Mouse (Mus musculus) spleen, adult 18-20 months (tissue): Measurements from ENCODE around the gene Gmppa.
A peak's percentile ranks its signal among the peaks of the same experiment; 100 is the strongest.

Source experiments
- DNase-seq, 2 experiments: peaks; one replicate each; pipeline ENCODE4 v3.0.0; 2022; ENCODE audit warnings: mixed read lengths in 2 of 2

Gene Gmppa

DNA sequence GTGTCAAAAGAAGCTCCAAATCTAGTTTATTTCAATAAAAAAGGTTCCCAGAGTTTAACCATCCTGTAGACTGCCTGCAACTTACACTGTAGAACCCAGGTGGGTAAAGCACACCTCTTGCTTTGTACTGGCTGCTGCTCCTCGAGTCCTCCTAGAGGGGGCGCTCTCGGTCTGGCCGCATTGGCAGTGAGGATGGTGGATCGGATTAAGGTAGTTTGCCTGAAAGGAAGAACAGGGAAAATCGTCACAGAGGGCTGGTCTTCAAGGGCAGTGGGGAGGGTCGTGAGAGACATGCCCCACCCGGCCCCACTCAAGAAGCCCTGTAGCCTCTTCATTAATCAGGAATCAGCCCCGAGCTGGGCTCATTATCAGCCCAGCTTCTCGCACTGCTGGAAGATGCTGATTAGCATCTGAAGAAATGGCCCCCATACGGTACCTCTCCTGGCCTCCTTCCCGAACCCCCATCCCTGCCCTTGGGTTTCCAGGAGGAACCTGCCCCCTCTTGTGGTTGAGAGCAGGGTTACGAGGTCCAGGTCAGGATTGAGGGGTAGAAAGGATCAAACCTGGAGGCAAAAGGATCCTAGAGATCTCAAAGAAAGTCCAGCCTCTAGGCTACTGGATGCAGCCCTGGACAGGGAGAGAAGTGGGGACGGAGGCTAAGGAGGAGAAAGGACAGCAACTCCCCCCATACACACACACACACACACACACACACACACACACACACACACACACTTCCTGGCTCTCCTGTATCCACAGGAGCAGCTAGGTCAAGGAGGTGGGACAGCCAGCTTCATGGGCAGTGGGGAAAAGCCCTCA is 21.2 kb downstream of the Gmppa start:
- DNase-seq: no peak

DNA sequence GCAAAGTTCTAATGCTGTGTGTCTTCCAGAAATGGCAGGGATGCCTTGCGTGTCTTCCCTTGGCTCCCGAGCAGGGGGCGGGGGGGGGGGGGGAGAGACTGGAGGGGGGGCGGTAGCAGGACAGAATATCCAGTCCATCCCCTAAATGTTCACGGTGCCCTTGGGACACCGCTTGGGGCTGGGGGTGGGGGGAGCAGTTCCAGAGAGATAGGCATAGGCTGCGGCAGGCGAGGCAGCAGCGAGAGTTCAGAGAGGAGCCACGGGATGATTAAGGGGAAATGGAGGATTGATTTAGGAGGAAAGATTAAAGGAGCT is 21.9 kb downstream of the Gmppa start:
- DNase-seq: no peak

- no peak for DNase-seq
Observed at GRCm38 (mm10) chr1:75458025-75458788, 22.5 kb downstream of the Gmppa start.

DNA sequence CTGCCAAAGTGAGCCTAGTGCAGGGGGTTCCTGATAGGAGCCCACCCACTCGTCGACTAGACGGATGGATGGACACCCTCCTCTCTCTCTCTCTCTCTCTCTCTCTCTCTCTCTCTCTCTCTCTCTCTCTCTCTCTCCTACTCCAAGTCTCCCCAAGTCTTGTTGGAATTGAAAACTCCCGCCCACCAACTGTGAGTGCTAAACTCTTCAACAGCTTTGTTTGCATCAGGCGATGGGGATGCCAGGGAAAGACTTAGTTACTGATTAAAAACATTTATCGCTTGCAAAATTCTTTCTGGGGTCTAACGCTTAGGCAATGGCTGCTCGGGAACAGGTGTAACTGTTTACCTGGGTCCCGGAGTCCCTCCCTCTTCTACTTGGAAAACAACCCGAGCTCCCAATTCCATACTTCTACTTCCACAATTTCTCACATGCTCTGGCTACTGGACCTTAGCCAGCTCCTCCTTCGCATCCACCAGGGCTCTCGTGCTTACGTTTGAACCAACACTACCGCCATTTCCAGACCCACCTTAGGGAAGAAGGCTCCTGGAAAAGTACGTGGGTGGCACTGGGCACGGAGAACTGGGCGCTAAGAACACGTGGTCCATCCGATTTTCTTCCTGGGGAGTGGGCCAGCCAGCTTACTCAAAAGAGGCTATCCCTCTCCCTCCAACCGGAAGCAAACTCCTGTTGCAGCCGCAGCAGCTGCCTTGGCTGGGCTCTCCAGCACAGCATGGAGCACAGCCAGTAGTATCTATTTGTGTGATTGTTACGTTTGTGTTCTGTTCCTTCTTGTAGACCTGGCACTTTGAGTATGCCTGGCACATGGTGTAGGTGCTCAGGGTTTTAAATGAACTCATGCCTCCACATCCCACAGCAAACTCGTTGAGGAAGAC is 23.3 kb downstream of the Gmppa start:
- DNase-seq: no peak

- DNase-seq: no peak
Observed at GRCm38 (mm10) chr1:75460297-75460696, 24.6 kb downstream of the Gmppa start.

GRCm38 (mm10) chr1:75462636-75463035 is 26.9 kb downstream of the Gmppa start:
- no peak for DNase-seq

DNA sequence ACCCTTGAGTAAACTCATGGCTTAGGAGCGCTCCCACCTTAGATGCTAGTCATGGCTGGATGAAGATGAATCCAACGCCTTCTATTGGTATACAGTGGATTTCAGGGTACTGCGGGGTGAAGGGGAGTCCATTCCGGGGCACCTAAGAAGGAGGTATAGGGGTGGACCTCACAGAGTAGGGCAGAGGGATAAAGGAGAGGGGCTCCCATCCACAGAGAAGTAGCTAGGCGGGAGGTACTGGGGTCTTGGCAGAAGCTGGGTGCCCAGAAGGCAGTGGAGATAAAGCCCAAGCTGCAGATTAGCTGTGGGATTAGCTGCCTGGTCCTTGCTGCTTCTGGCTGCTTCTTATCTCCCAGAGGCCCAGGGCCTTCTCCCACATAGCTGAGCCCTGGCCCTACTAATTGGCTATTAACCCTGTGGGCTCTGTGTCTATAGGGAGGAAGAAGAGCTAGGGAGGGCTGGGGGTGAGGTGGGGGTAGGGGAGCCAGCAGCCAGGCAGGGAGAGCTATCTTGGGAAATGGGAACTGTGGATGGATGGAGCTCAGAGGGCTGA is 28.0 kb downstream of the Gmppa start:
- no peak for DNase-seq

DNA sequence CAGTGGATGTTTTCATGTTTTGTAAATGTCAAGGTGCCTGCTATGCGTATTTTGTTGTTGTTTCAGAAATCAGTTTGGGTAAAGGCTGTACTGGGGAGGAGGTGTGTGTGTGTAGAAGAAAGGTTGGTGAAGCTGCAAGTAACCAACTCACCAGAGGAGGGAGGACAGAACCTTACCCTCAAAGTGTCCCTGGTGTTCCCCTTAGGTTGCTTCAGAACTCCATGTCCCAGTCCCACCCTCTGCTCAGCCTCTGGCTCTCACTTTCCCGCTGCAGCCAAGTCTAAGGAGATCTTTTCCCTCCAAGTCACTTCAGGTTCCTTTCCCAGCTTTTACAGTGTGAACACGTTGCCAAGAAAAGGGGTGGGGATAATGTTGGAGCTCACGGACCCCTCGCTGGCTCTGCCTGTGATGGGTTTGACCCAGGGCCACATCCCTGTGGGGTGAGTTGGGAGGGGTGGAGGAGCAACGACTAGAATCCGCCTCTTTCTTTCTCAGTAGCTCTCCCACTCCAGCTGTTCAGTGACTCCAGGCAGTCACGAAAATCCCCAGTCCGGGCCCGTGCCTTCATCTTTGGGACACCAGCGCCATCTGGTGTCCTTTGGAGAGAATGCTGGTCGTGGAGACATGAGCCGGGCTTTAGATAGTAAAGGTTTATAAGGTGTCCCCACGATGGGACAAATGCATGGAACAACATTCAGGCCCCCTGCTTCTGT is 31.6 kb downstream of the Gmppa start:
- peak; percentile 36 to 66 for DNase-seq

DNA sequence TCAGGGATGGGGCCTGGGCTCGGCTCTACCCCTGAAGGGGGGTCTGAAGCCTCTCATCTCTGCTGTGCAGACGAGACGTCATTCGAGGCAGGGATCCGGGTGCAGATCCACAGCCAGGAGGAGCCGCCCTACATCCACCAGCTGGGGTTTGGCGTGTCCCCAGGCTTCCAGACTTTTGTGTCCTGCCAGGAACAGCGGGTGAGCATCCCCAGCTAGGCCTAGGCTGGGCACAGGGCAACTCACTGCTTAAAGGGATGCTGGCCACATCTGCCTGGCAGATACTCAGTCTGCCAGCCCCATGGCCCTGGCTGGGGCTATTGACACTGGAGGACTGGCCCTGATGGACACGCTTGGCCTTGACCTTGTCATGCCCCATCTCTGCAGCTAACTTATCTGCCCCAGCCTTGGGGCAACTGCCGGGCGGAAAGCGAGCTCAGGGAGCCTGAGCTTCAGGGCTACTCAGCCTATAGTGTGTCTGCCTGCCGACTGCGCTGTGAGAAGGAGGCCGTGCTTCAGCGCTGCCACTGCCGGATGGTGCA is 33.6 kb downstream of the Gmppa start:
- no peak for DNase-seq

DNA sequence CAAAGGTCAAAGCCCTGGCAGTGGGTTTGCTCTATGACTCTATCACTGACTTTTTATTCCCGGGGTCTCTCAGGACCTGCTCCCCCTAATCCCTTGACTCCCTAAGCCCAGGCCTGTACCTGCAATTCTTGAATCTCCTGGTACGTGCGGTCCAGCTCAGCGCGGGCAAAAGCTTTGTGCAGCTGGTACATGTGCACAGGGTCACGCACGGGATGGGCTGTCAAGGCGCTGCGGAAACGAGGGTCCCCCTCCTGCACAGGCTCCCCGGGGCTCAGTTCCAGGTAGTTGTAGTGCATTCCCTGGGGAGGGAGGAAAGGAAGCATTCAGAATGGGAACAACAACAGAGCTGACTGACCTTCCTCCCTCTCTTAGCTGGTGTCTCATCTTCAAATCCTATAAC is 40.7 kb downstream of the Gmppa start:
- no peak for DNase-seq

- peak; percentile 72 to 86 for DNase-seq
Observed at GRCm38 (mm10) chr1:75477264-75477965, 41.7 kb downstream of the Gmppa start.

- no peak for DNase-seq
Observed at GRCm38 (mm10) chr1:75477966-75478290, 42.2 kb downstream of the Gmppa start.

DNA sequence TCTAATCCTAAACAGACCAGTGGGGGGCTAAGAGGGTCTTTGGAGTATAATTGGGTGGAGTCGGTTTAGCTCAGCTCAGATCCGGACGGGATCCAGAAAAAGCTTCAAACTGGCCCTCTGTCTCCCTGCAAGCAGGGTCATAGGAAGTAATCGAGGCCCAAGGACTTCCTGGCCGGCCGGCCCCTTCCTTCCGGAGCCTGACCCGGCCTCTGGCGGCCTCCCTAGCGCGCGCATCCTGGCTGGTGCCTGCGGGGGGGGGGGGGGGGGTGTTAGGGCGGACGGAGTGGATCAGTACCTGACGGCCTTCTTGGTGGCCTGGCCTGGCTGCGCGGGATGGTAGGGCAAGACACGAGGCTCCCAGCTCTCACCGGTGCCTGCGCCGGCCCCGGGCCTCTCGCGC is 42.8 kb downstream of the Gmppa start:
- peak in 1 of 2 experiments; percentile 41 for DNase-seq

- DNase-seq: peak; percentile 94
Observed at GRCm38 (mm10) chr1:75478916-75479634, 43.3 kb downstream of the Gmppa start, which contains the start of the genes Chpf and Tmem198. Chpf (minus strand) TSS chr1:75479307. Tmem198 (plus strand) TSS chr1:75479532.

- no peak for DNase-seq
Observed at GRCm38 (mm10) chr1:75479635-75479989, 43.9 kb downstream of the Gmppa start.

DNA sequence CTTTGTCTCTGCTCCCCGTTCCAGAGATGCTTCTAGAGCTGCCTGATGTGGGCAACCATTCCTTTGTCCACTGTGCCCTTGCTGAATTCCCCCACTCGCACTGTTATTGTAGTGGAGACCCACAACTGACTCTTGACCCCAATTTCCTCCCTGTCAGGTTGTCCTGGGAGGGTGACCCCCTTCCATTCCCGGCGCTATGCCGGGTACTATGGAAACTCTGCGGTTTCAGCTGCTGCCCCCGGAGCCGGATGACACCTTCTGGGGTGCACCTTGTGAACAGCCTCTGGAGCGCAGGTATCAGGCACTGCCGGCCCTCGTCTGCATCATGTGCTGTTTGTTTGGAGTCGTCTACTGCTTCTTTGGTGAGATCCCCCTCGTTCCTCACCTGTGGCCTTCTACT is 44.3 kb downstream of the Gmppa start:
- DNase-seq: no peak

DNA sequence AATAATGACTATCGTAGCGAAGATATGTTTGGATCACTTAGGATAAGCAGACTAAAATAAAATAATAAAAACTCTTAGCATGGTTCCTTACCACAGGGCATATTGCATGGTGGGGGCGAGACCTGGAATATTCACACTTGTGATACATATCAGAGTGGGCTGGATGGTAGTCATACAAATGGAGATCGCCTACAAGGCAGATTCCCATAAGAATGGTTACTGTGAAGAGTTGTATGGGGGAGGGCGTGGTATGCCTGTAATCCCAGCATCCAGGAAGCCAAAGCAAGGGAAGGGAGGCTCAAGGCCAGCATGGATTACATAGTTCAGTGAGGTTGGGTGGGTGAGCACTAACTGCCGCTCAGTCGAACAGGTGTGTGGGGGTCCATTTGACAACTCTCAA is 45.0 kb downstream of the Gmppa start:
- DNase-seq: no peak

- no peak for DNase-seq
Observed at GRCm38 (mm10) chr1:75486561-75486960, 50.8 kb downstream of the Gmppa start.

- no peak for DNase-seq
Observed at GRCm38 (mm10) chr1:75487040-75487404, 51.3 kb downstream of the Gmppa start.

GRCm38 (mm10) chr1:75487405-75488161 is 51.9 kb downstream of the Gmppa start:
- peak; percentile 39 to 51 for DNase-seq
